Mouse (Mus musculus) splenic B cell, adult 2 months (primary cell): ENCODE data around the gene 1700025C18Rik.

Source experiments
- DNase-seq: peaks from one replicate; pipeline ENCODE4 v3.0.0-alpha.2; 2011; ENCODE audit warnings: low read depth, low spot score
- H3K27me3 ChIP-seq: 2 replicates; pipeline ENCODE4 v1.6.1; 2012; ENCODE audit warnings: mild to moderate bottlenecking, low read length, moderate library complexity, mixed read lengths; ENCODE audit not compliant: control insufficient read depth, poor library complexity, insufficient read depth, severe bottlenecking
- H3K36me3 ChIP-seq: 2 replicates; pipeline ENCODE4 v1.6.1; 2012; ENCODE audit warnings: mild to moderate bottlenecking, low read length, moderate library complexity, mixed read lengths; ENCODE audit not compliant: control insufficient read depth, poor library complexity, insufficient read depth, severe bottlenecking

1700025C18Rik gene

GRCm38 (mm10) chr2:165096367-165096766 lies 5.8 kb upstream of the 1700025C18Rik start:
- Histone ChIP-seq H3K27me3 (no peaks in the 10 kb centered on the region), H3K36me3 (no peaks in the 10 kb centered on the region)
- DNase-seq: no peak

- no peak for DNase-seq
- H3K36me3 ChIP-seq: no peaks in the 10 kb centered on the region
- H3K27me3 ChIP-seq: no peaks in the 10 kb centered on the region
Observed at GRCm38 (mm10) chr2:165092393-165092792, 1.8 kb upstream of the 1700025C18Rik start.

- DNase-seq: no peak
- Histone ChIP-seq H3K36me3 (no peaks in the 10 kb centered on the region), H3K27me3 (no peaks in the 10 kb centered on the region)
Observed at GRCm38 (mm10) chr2:165091433-165091965, 949 bp upstream of the 1700025C18Rik start.

- DNase-seq: no peak
- no peaks in the 10 kb centered on the region for H3K27me3 ChIP-seq
- H3K36me3 ChIP-seq: no peaks in the 10 kb centered on the region
Observed at GRCm38 (mm10) chr2:165089470-165089869, 1.1 kb downstream of the 1700025C18Rik start.

- no peaks in the 10 kb centered on the region for H3K27me3 ChIP-seq
- H3K36me3 ChIP-seq: no peaks in the 10 kb centered on the region
- no peak for DNase-seq
Observed at GRCm38 (mm10) chr2:165086634-165087033, 3.9 kb downstream of the 1700025C18Rik start.

GRCm38 (mm10) chr2:165081257-165081656 lies 9.3 kb downstream of the 1700025C18Rik start:
- H3K36me3 ChIP-seq: no peaks in the 10 kb centered on the region
- H3K27me3 ChIP-seq: 0 out of 2 replicates have a peak, but pooled peaks cover 2% of the 10 kb centered on the region
- DNase-seq: no peak

- no peaks in the 10 kb centered on the region for H3K36me3 ChIP-seq
- no peak for DNase-seq
- H3K27me3 ChIP-seq: 0 out of 2 replicates have a peak, but pooled peaks cover 2% of the 10 kb centered on the region
Observed at GRCm38 (mm10) chr2:165080657-165081056, 9.9 kb downstream of the 1700025C18Rik start.

GRCm38 (mm10) chr2:165078605-165079004 lies 11.9 kb downstream of the 1700025C18Rik start:
- Histone ChIP-seq H3K27me3 (0 out of 2 replicates have a peak, but pooled peaks cover 2% of the 10 kb centered on the region), H3K36me3 (no peaks in the 10 kb centered on the region)
- DNase-seq: no peak

GRCm38 (mm10) chr2:165078045-165078444 lies 12.5 kb downstream of the 1700025C18Rik start:
- no peaks in the 10 kb centered on the region for H3K36me3 ChIP-seq
- H3K27me3 ChIP-seq: 0 out of 2 replicates have a peak, but pooled peaks cover 2% of the 10 kb centered on the region
- no peak for DNase-seq

- Histone ChIP-seq H3K36me3 (no peaks in the 10 kb centered on the region), H3K27me3 (0 out of 2 replicates have a peak, but pooled peaks cover 2% of the 10 kb centered on the region)
- DNase-seq: no peak
Observed at GRCm38 (mm10) chr2:165077055-165077454, 13.5 kb downstream of the 1700025C18Rik start.

- DNase-seq: peak; percentile 88
- 0 out of 2 replicates have a peak, but pooled peaks cover 2% of the 10 kb centered on the region for H3K27me3 ChIP-seq
Observed at GRCm38 (mm10) chr2:165074937-165075336, 15.6 kb downstream of the 1700025C18Rik start.

GRCm38 (mm10) chr2:165074081-165074884 lies 16.3 kb downstream of the 1700025C18Rik start:
- Histone ChIP-seq H3K36me3 (peaks cover 4% of the 10 kb centered on the region), H3K27me3 (0 out of 2 replicates have a peak, but pooled peaks cover 2% of the 10 kb centered on the region)
- peak; percentile 38 for DNase-seq

More at GRCm38 (mm10) chr2:165074937-165075336, 15.6 kb downstream of the 1700025C18Rik start:
- no peaks in the 10 kb centered on the region for H3K36me3 ChIP-seq

GRCm38 (mm10) chr2:165073381-165073781 lies 17.2 kb downstream of the 1700025C18Rik start:
- no peak for DNase-seq
- H3K36me3 ChIP-seq: peaks cover 4% of the 10 kb centered on the region
- no peaks in the 10 kb centered on the region for H3K27me3 ChIP-seq

GRCm38 (mm10) chr2:165070096-165070816 lies 20.3 kb downstream of the 1700025C18Rik start:
- peak; percentile 69 for DNase-seq
- Histone ChIP-seq H3K27me3 (no peaks in the 10 kb centered on the region), H3K36me3 (peaks cover 20% of the 10 kb centered on the region)

- no peaks in the 10 kb centered on the region for H3K27me3 ChIP-seq
- H3K36me3 ChIP-seq: peaks cover 22% of the 10 kb centered on the region
- DNase-seq: no peak
Observed at GRCm38 (mm10) chr2:165068806-165069205, 21.7 kb downstream of the 1700025C18Rik start.
